Mouse (Mus musculus): ENCODE data around the gene Gng13.

The Gng13 gene

GRCm38 (mm10) chr17:25716711-25717637, at the start of gene Gng13:
Gng13 (plus strand) TSS chr17:25717171.
- no peak for DNase-seq (ENCODE audit: low read depth, low spot score)

- DNase-seq (ENCODE audit: low read depth, low spot score) = no peak
These were observed 48.4 kb upstream of the Gng13 start for GRCm38 (mm10) chr17:25668481-25669055.

- DNase-seq (ENCODE audit: low read depth, low spot score) = no peak
These were observed 44.0 kb upstream of the Gng13 start for GRCm38 (mm10) chr17:25672982-25673381.

- no peak for DNase-seq (ENCODE audit: low read depth, low spot score)
These were observed 39.0 kb upstream of the Gng13 start for GRCm38 (mm10) chr17:25677969-25678368.

GRCm38 (mm10) chr17:25679818-25680217, 37.2 kb upstream of the Gng13 start:
- no peak for DNase-seq (ENCODE audit: low read depth, low spot score)

GRCm38 (mm10) chr17:25681636-25682035, 35.3 kb upstream of the Gng13 start:
- DNase-seq (ENCODE audit: low read depth, low spot score) = no peak

GRCm38 (mm10) chr17:25686323-25686722, 30.6 kb upstream of the Gng13 start:
- DNase-seq (ENCODE audit: low read depth, low spot score) = no peak

- no peak for DNase-seq (ENCODE audit: low read depth, low spot score)
These were observed 28.0 kb upstream of the Gng13 start for GRCm38 (mm10) chr17:25688922-25689321.

GRCm38 (mm10) chr17:25696263-25696662, 20.7 kb upstream of the Gng13 start:
- DNase-seq (ENCODE audit: low read depth, low spot score) = no peak

GRCm38 (mm10) chr17:25698446-25698845, 18.5 kb upstream of the Gng13 start:
- DNase-seq (ENCODE audit: low read depth, low spot score) = peak; percentile 72

GRCm38 (mm10) chr17:25700863-25701496, 16.0 kb upstream of the Gng13 start:
- DNase-seq (ENCODE audit: low read depth, low spot score) = no peak

- DNase-seq (ENCODE audit: low read depth, low spot score) = no peak
These were observed 7.0 kb upstream of the Gng13 start for GRCm38 (mm10) chr17:25709994-25710393.

- no peak for DNase-seq (ENCODE audit: low read depth, low spot score)
These were observed 5.8 kb upstream of the Gng13 start for GRCm38 (mm10) chr17:25711136-25711535.

GRCm38 (mm10) chr17:25715627-25716026, 1.3 kb upstream of the Gng13 start:
- DNase-seq (ENCODE audit: low read depth, low spot score) = no peak

- DNase-seq (ENCODE audit: low read depth, low spot score) = no peak
These were observed 841 bp upstream of the Gng13 start for GRCm38 (mm10) chr17:25716130-25716529.

GRCm38 (mm10) chr17:25717691-25718090, 720 bp downstream of the Gng13 start:
- DNase-seq (ENCODE audit: low read depth, low spot score) = no peak

- no peak for DNase-seq (ENCODE audit: low read depth, low spot score)
These were observed 4.5 kb downstream of the Gng13 start for GRCm38 (mm10) chr17:25721476-25721875.

GRCm38 (mm10) chr17:25723470-25723869, 6.5 kb downstream of the Gng13 start:
- DNase-seq (ENCODE audit: low read depth, low spot score) = no peak

- DNase-seq (ENCODE audit: low read depth, low spot score) = no peak
These were observed 6.9 kb downstream of the Gng13 start for GRCm38 (mm10) chr17:25723919-25724318.

GRCm38 (mm10) chr17:25725264-25725663, 8.3 kb downstream of the Gng13 start:
- DNase-seq (ENCODE audit: low read depth, low spot score) = no peak

GRCm38 (mm10) chr17:25727265-25728008, 10.5 kb downstream of the Gng13 start, which contains the start of the genes Chtf18 and Rpusd1:
Chtf18 (minus strand) TSS chr17:25727419.
Rpusd1 (plus strand) TSS chr17:25727670.
- DNase-seq (ENCODE audit: low read depth, low spot score) = peak; percentile 99

GRCm38 (mm10) chr17:25728009-25728270, 11.0 kb downstream of the Gng13 start:
- no peak for DNase-seq (ENCODE audit: low read depth, low spot score)

All from embryo, embryonic 11.5 days (tissue).